In the genomic region with DNA sequence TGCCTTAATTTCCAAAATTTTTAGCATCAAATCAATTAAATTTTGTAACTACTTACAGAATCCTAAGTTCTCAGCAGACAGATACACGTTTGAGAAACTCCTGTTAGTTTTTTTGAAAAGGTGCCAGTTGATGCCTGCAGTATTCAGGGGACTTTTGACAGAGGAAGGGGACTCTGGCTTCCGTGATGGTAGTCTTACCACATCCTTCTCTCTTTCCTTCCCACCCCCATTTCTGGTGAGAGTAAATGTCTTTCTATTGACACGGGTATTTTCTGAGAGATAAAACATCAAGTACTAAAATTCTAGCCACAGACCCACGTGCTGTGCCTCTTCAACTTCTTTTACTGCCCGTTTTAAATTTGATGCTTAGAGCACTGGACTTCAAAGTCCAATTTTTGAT, we compare ENCODE assay signal across 25 mouse cellular contexts. TPM values are rescaled to one million over a fixed set of nuclear protein-coding genes. Genes with fewer than 3 reads are reported as not detected.
DNase-seq lines count a peak whose midpoint lies in the region; ATAC-seq and TF ChIP-seq lines count a peak whose summit lies in the region.
"Had no signal": no experiment of that assay in that cellular context is flagged by ENCODE, and none has a peak within 500 bp of the region (broad histone marks: within the 10 kb centered on the region; RNA-seq: fewer than 3 reads in every experiment).

No protein-coding gene starts in this region.

- no peak overlapping the region for H3K27ac ChIP-seq in hindbrain, postnatal 0 days
- H3K27ac ChIP-seq in liver, embryonic 11.5 days (ENCODE audit: low read depth, low read length): no peak overlapping the region
- no peak overlapping the region for H3K27ac ChIP-seq in forebrain, embryonic 16.5 days (ENCODE audit: low read length)
- H3K27ac ChIP-seq: embryonic facial prominence, embryonic 10.5 days; embryonic facial prominence, embryonic 15.5 days; forebrain, embryonic 12.5 days; layer of hippocampus, adult 2 months; left cerebral cortex, adult 2 months; limb, embryonic 12.5 days; lung, embryonic 15.5 days; midbrain, embryonic 10.5 days; midbrain, embryonic 15.5 days; neural tube, embryonic 12.5 days had no signal

- no peaks in the 10 kb centered on the region for H3K4me1 ChIP-seq in hindbrain, postnatal 0 days (ENCODE audit: insufficient read depth, low read length)
- no peaks in the 10 kb centered on the region for H3K4me1 ChIP-seq in liver, embryonic 11.5 days (replicated peaks; ENCODE audit: control insufficient read depth, insufficient read depth, low read length)
- no peaks in the 10 kb centered on the region for H3K4me1 ChIP-seq in forebrain, embryonic 16.5 days (replicated peaks; ENCODE audit: control insufficient read depth, insufficient read depth, low read length)
- H3K4me1 ChIP-seq: embryonic facial prominence, embryonic 10.5 days; embryonic facial prominence, embryonic 15.5 days; forebrain, embryonic 12.5 days; limb, embryonic 12.5 days; lung, embryonic 15.5 days; midbrain, embryonic 10.5 days; midbrain, embryonic 15.5 days; neural tube, embryonic 12.5 days had no signal

- no peak for ATAC-seq in hindbrain, postnatal 0 days
- ATAC-seq in liver, embryonic 11.5 days (replicated peaks; ENCODE audit: low FRiP score): no peak
- ATAC-seq in forebrain, embryonic 16.5 days: no peak
- ATAC-seq: hindbrain, embryonic 16.5 days had no signal

- H3K27me3 ChIP-seq in hindbrain, postnatal 0 days (ENCODE audit: insufficient read depth, low read length): no peaks in the 10 kb centered on the region
- H3K27me3 ChIP-seq in liver, embryonic 11.5 days (replicated peaks; ENCODE audit: control insufficient read depth, insufficient read depth, low read length): no peaks in the 10 kb centered on the region
- no peaks in the 10 kb centered on the region for H3K27me3 ChIP-seq in forebrain, embryonic 16.5 days (replicated peaks; ENCODE audit: control insufficient read depth, insufficient read depth, low read length)
- H3K27me3 ChIP-seq: embryonic facial prominence, embryonic 15.5 days; forebrain, embryonic 12.5 days; limb, embryonic 12.5 days; lung, embryonic 15.5 days; midbrain, embryonic 15.5 days; neural tube, embryonic 12.5 days had no signal

- H3K4me3 ChIP-seq in hindbrain, postnatal 0 days (ENCODE audit: low read length): no peak overlapping the region
- no peak overlapping the region for H3K4me3 ChIP-seq in liver, embryonic 11.5 days (ENCODE audit: low read depth, low read length)
- H3K4me3 ChIP-seq in forebrain, embryonic 16.5 days (replicated peaks; ENCODE audit: low read length): no peak overlapping the region
- H3K4me3 ChIP-seq: embryonic facial prominence, embryonic 10.5 days; embryonic facial prominence, embryonic 15.5 days; forebrain, embryonic 12.5 days; layer of hippocampus, adult 2 months; left cerebral cortex, adult 2 months; limb, embryonic 12.5 days; lung, embryonic 15.5 days; midbrain, embryonic 10.5 days; midbrain, embryonic 15.5 days; neural tube, embryonic 12.5 days had no signal

- H3K9ac ChIP-seq in hindbrain, postnatal 0 days (replicated peaks; ENCODE audit: low read length): no peak overlapping the region
- no peak overlapping the region for H3K9ac ChIP-seq in liver, embryonic 11.5 days (ENCODE audit: low read depth, low read length)
- H3K9ac ChIP-seq in forebrain, embryonic 16.5 days (replicated peaks; ENCODE audit: low read depth, low read length): no peak overlapping the region
- H3K9ac ChIP-seq: embryonic facial prominence, embryonic 15.5 days; forebrain, embryonic 12.5 days; limb, embryonic 12.5 days; lung, embryonic 15.5 days; midbrain, embryonic 15.5 days; neural tube, embryonic 12.5 days had no signal

- H3K9me3 ChIP-seq in hindbrain, postnatal 0 days (ENCODE audit: low read length): no peaks in the 10 kb centered on the region
- H3K9me3 ChIP-seq in liver, embryonic 11.5 days (ENCODE audit: control insufficient read depth, low read length): no peaks in the 10 kb centered on the region
- no peaks in the 10 kb centered on the region for H3K9me3 ChIP-seq in forebrain, embryonic 16.5 days (ENCODE audit: control insufficient read depth, low read length)
- H3K9me3 ChIP-seq: embryonic facial prominence, embryonic 15.5 days; forebrain, embryonic 12.5 days; limb, embryonic 12.5 days; lung, embryonic 15.5 days; midbrain, embryonic 10.5 days; midbrain, embryonic 15.5 days; neural tube, embryonic 12.5 days had no signal

- no peak overlapping the region for H3K4me2 ChIP-seq in hindbrain, postnatal 0 days (ENCODE audit: low read depth, low read length)
- H3K4me2 ChIP-seq in liver, embryonic 11.5 days: no peak overlapping the region
- H3K4me2 ChIP-seq in forebrain, embryonic 16.5 days (ENCODE audit: low read length): no peak overlapping the region
- H3K4me2 ChIP-seq: embryonic facial prominence, embryonic 15.5 days; forebrain, embryonic 12.5 days; limb, embryonic 12.5 days; lung, embryonic 15.5 days; midbrain, embryonic 15.5 days; neural tube, embryonic 12.5 days had no signal

- peak; percentile 8 to 32 for DNase-seq in spleen, postnatal 36 days (ENCODE audit: low spot score in 2 of 2)
- no peak for DNase-seq in spleen, adult 12 weeks (ENCODE audit: low spot score)
- DNase-seq in CD4-positive helper T cell, adult 2 months (ENCODE audit: low read depth, low spot score): peak; percentile 76
- DNase-seq in CD8-positive naive resting alpha-beta T cell, adult 2 months (ENCODE audit: low read depth in 2 of 2, low spot score in 2 of 2): peak; percentile 26 to 47
- DNase-seq in naive thymus-derived CD4-positive, alpha-beta T cell, adult 2 months (ENCODE audit: low read depth): peak; percentile 82
- DNase-seq in hindbrain, postnatal 0 days (ENCODE audit: low spot score): no peak
- no peak for DNase-seq in liver, embryonic 11.5 days (ENCODE audit: low spot score)
- DNase-seq: adrenal gland, adult 8-10 months; B cell, adult 2 months; cerebellum, adult 8-10 months; cerebellum, postnatal 25 days; kidney, adult 11 months; kidney, postnatal 14 days had no signal

- 83% methylated on average over 5 of the region's 5 CpGs for WGBS in hindbrain, postnatal 0 days
- 47% methylated on average over 5 of the region's 5 CpGs for WGBS in liver, embryonic 11.5 days
- WGBS in forebrain, embryonic 16.5 days: 88% methylated on average over 5 of the region's 5 CpGs

- no peak for TF ChIP-seq CTCF in hindbrain, postnatal 0 days (IDR thresholded peaks at IDR 0.05; ENCODE audit: low read depth)

- peaks cover 8% of the 10 kb centered on the region; the same call in 1 of the 2 replicates for H3K36me3 ChIP-seq in hindbrain, postnatal 0 days (ENCODE audit: insufficient read depth, low read length)
- H3K36me3 ChIP-seq in liver, embryonic 11.5 days (ENCODE audit: control insufficient read depth, insufficient read depth, low read length): peaks cover 8% of the 10 kb centered on the region
- peaks cover 2% of the 10 kb centered on the region; the same call in 1 of the 2 replicates for H3K36me3 ChIP-seq in forebrain, embryonic 16.5 days (ENCODE audit: control insufficient read depth, insufficient read depth)

RNA-seq across cellular contexts. Expression of a gene that starts 39.9 kb away (rescaled TPM):
- total RNA-seq in hindbrain, postnatal 0 days (2014; rRNA removed): 28.0 and 44.3 TPM in 2 replicates
- polyA plus RNA-seq in hindbrain, postnatal 0 days (2015; fragmentation: Nextera tagmentation; extraction: Ambion mirVana): 26.7 and 27.4 TPM in 2 replicates
- polyA plus RNA-seq in liver, embryonic 11.5 days (2014; fragmentation: Nextera tagmentation; extraction: Ambion mirVana): 15.9 and 16.3 TPM in 2 replicates
- polyA plus RNA-seq in forebrain, embryonic 16.5 days (2015; fragmentation: Nextera tagmentation; extraction: Ambion mirVana): 39.0 and 44.7 TPM in 2 replicates

Comparison
In these comparisons a context has a peak if more than half of its experiments do, and no peak if none do; other contexts are left out.
1. DNase-seq: peak in spleen, postnatal 36 days (2 of 2), CD4-positive helper T cell, adult 2 months (single experiment), CD8-positive naive resting alpha-beta T cell, adult 2 months (2 of 2) and naive thymus-derived CD4-positive, alpha-beta T cell, adult 2 months (single experiment); none in spleen, adult 12 weeks (single experiment), hindbrain, postnatal 0 days (single experiment) and liver, embryonic 11.5 days (single experiment).